Mouse (Mus musculus) inflammation-experienced regulatory T-cells, adult 16 weeks (primary cell): Measurements from ENCODE around the gene Dazl. TPM values are rescaled to one million over a fixed set of nuclear protein-coding genes. Genes with fewer than 3 reads are reported as not detected.

Experiments used
- polyA plus RNA-seq: library from polyadenylated mRNA; unstranded; fragments of 100-300 nt; shearing (Covaris generic); gene quantifications from one replicate; pipeline ENCODE4 v1.2.1, GENCODE M21; 2017

The Dazl gene
- 0.22 TPM for polyA plus RNA-seq

GRCm38 (mm10) chr17:50293241-50293731 is at the start of gene Dazl:
Gene Dazl, minus strand, starts transcription at chr17:50293636.

Other genes starting within 250 kb of the Dazl start
- 41.2 TPM for gene Rftn1, start 103.0 kb downstream of the Dazl start, polyA plus RNA-seq
- gene Plcl2, start 215.8 kb upstream of the Dazl start, polyA plus RNA-seq = 12.5 TPM